Mouse (Mus musculus) ES-Bruce4 (cell line): ENCODE data around the gene Ubtf.

Experiments used
- CTCF ChIP-seq: IDR thresholded peaks from one replicate; pipeline ENCODE4 v1.8.1; 2011; ENCODE audit warnings: low read depth, low read length
- EP300 ChIP-seq: IDR thresholded peaks from 2 replicates; pipeline ENCODE4 v1.6.1; 2011; ENCODE audit warnings: low read depth, low read length; ENCODE audit not compliant: insufficient read depth
- POLR2A ChIP-seq: IDR thresholded peaks from one replicate; pipeline ENCODE4 v1.8.1; 2011; ENCODE audit warnings: low read length; ENCODE audit not compliant: insufficient read depth

DNA sequence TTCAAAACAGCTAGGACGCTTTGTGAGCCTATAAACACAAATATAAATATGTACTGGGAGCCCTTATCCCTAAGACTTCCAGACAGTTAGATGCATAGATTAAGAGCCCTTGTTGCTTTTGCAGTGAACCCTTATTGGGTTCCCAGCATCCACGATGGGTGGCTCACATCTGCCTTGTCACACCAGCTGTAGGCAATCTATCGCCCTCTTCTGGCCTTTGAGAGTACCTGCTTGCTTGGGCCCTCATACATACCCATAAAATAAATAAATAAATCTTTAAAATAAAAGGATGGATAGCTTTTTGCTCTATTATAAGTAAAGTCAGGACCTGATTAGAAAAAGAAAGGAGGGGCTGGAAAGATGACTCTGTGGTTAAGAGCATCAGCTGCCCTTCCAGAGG is 61.0 kb downstream of the Ubtf start:
- TF ChIP-seq CTCF (peak; percentile 62), POLR2A (no peak), EP300 (no peak)
